ENCODE assay signal across 9 mouse cellular contexts in the genomic region with DNA sequence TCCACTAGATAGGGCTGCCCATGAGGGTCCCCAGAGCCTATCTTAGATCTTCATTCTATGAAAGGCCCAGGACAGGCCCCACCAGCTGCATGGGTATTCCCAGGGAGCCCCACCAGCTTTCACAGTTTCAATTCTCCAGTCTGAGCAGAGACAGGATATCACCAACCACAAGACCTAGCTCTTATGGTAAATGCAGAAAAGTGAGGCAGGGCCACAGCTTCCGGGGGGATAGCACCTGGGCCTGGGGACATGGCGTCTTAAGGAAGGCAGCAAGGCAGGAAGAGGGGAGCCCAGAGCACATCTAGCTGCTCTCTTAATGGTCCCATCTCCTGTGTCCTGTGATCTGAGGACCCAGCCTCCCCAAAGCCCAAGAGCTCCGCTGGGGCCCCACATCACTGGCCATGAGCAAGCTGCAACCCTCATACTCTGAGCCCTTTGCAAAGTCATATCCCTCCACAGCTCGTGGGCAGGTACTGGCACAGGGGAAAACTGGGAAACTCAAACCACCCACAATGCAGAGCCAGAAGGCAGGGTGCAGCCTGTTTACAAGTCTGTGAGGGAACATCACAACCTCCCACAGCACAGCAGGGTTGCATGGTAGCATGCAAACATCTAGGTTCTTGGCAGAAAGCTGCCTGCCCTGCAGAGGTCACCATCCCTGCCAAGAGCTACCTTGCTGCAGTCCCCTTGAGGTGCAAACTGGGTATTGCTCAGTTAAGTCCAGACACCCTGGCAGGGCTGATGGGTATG. TPM values are rescaled to one million over a fixed set of nuclear protein-coding genes. Genes with fewer than 3 reads are reported as not detected.
A peak's percentile ranks its signal among the peaks of the same experiment; 100 is the strongest.
DNase-seq lines count a peak whose midpoint lies in the region; ATAC-seq and TF ChIP-seq lines count a peak whose summit lies in the region.
"Had no signal": no experiment of that assay in that cellular context is flagged by ENCODE, and none has a peak within 500 bp of the region (broad histone marks: within the 10 kb centered on the region; RNA-seq: fewer than 3 reads in every experiment).

No protein-coding gene starts in this region.

- TF ChIP-seq EP300 in stomach, postnatal 0 days (optimal IDR thresholded peaks at IDR 0.05) = no peak

- WGBS in embryonic facial prominence, embryonic 13.5 days = 78% methylated on average over 4 of the region's 4 CpGs
- 81% methylated on average over 4 of the region's 4 CpGs for WGBS in embryonic facial prominence, embryonic 10.5 days
- WGBS in stomach, postnatal 0 days = 73% methylated on average over 3 of the region's 4 CpGs

- no peak for ATAC-seq in embryonic facial prominence, embryonic 13.5 days (ENCODE audit: insufficient number of reproducible peaks, insufficient read depth, low FRiP score, low TSS enrichment, low read depth)
- peak; percentile 29 for ATAC-seq in megakaryocyte progenitor cell, adult 5-6 weeks (replicated peaks; ENCODE audit: poor library complexity)
- no peak for ATAC-seq in stomach, postnatal 0 days (ENCODE audit: low FRiP score, low TSS enrichment)

- H3K4me3 ChIP-seq in embryonic facial prominence, embryonic 13.5 days = no peak overlapping the region
- no peak overlapping the region for H3K4me3 ChIP-seq in embryonic facial prominence, embryonic 10.5 days
- H3K4me3 ChIP-seq in stomach, postnatal 0 days (ENCODE audit: low read depth, low read length) = no peak overlapping the region
- H3K4me3 ChIP-seq: heart, embryonic 15.5 days had no signal

- peaks cover 23% of the 10 kb centered on the region for H3K4me1 ChIP-seq in embryonic facial prominence, embryonic 13.5 days
- peaks cover 19% of the 10 kb centered on the region; the same call in 1 of the 2 replicates for H3K4me1 ChIP-seq in embryonic facial prominence, embryonic 10.5 days
- no peaks in the 10 kb centered on the region for H3K4me1 ChIP-seq in stomach, postnatal 0 days (replicated peaks; ENCODE audit: control insufficient read depth, insufficient read depth)

- no peaks in the 10 kb centered on the region for H3K9me3 ChIP-seq in embryonic facial prominence, embryonic 13.5 days
- no peaks in the 10 kb centered on the region for H3K9me3 ChIP-seq in embryonic facial prominence, embryonic 10.5 days
- no peaks in the 10 kb centered on the region for H3K9me3 ChIP-seq in stomach, postnatal 0 days (ENCODE audit: control insufficient read depth, low read length)
- H3K9me3 ChIP-seq: heart, embryonic 15.5 days had no signal

- H3K9ac ChIP-seq in embryonic facial prominence, embryonic 13.5 days = 0 out of 2 replicates have a peak overlapping the region, but pooled peaks have one; percentile 21
- H3K9ac ChIP-seq in stomach, postnatal 0 days (ENCODE audit: low read length) = no peak overlapping the region
- H3K9ac ChIP-seq: heart, embryonic 15.5 days had no signal

- no peak for DNase-seq in embryonic facial prominence, embryonic 10.5 days (ENCODE audit: low spot score)
- DNase-seq in right cerebral cortex, adult 18-20 months = peak; percentile 84
- DNase-seq in right cerebral cortex, postnatal 14 days = no peak
- DNase-seq in thymus, postnatal 36 days = peak; percentile 74 to 87
- DNase-seq in ovary, postnatal 36 days (ENCODE audit: low spot score) = no peak
- no peak for DNase-seq in stomach, postnatal 0 days (ENCODE audit: low spot score)

- no peak overlapping the region for H3K27ac ChIP-seq in embryonic facial prominence, embryonic 13.5 days
- no peak overlapping the region for H3K27ac ChIP-seq in embryonic facial prominence, embryonic 10.5 days (replicated peaks)
- no peak overlapping the region for H3K27ac ChIP-seq in stomach, postnatal 0 days (replicated peaks)
- H3K27ac ChIP-seq: heart, embryonic 15.5 days had no signal

- H3K4me2 ChIP-seq in embryonic facial prominence, embryonic 13.5 days = no peak overlapping the region
- no peak overlapping the region for H3K4me2 ChIP-seq in stomach, postnatal 0 days (replicated peaks; ENCODE audit: low read depth)
- H3K4me2 ChIP-seq: heart, embryonic 15.5 days had no signal

- TF ChIP-seq CTCF in stomach, postnatal 0 days (IDR thresholded peaks at IDR 0.05; ENCODE audit: low read depth) = no peak

- H3K27me3 ChIP-seq in embryonic facial prominence, embryonic 13.5 days = no peaks in the 10 kb centered on the region
- H3K27me3 ChIP-seq in embryonic facial prominence, embryonic 10.5 days (replicated peaks; ENCODE audit: low read depth, poor library complexity, severe bottlenecking) = no peaks in the 10 kb centered on the region
- no peaks in the 10 kb centered on the region for H3K27me3 ChIP-seq in stomach, postnatal 0 days (ENCODE audit: control insufficient read depth, insufficient read depth, low read length)
- H3K27me3 ChIP-seq: heart, embryonic 15.5 days had no signal

- peaks cover 65% of the 10 kb centered on the region for H3K36me3 ChIP-seq in embryonic facial prominence, embryonic 13.5 days
- H3K36me3 ChIP-seq in embryonic facial prominence, embryonic 10.5 days (replicated peaks) = peaks cover 95% of the 10 kb centered on the region
- H3K36me3 ChIP-seq in stomach, postnatal 0 days (ENCODE audit: control insufficient read depth, insufficient read depth, low read length) = peaks cover 22% of the 10 kb centered on the region

RNA-seq across cellular contexts. Expression of gene Sh3gl1, which starts 15.1 kb away (rescaled TPM):
- 175 and 185 TPM in 2 replicates for polyA plus RNA-seq in embryonic facial prominence, embryonic 13.5 days (2015; fragmentation: Nextera tagmentation; extraction: Ambion mirVana)
- polyA plus RNA-seq in embryonic facial prominence, embryonic 10.5 days (2016; fragmentation: Nextera tagmentation; extraction: Ambion mirVana) = 170 and 173 TPM in 2 replicates
- 19.1 TPM in 2 replicates for total RNA-seq in megakaryocyte progenitor cell, adult 5-6 weeks (2015)
- total RNA-seq in megakaryocyte progenitor cell, adult 5-6 weeks (2017) = 22.1 and 25.0 TPM in 2 replicates
- 100 and 101 TPM in 2 replicates for polyA plus RNA-seq in stomach, postnatal 0 days (2015; fragmentation: Nextera tagmentation; extraction: Ambion mirVana)

RNA-seq across cellular contexts. Expression of gene Mpnd, which starts 15.8 kb away (rescaled TPM):
- 132 and 134 TPM in 2 replicates for polyA plus RNA-seq in embryonic facial prominence, embryonic 13.5 days (2015; fragmentation: Nextera tagmentation; extraction: Ambion mirVana)
- polyA plus RNA-seq in embryonic facial prominence, embryonic 10.5 days (2016; fragmentation: Nextera tagmentation; extraction: Ambion mirVana) = 126 and 135 TPM in 2 replicates
- total RNA-seq in megakaryocyte progenitor cell, adult 5-6 weeks (2015) = 9.2 and 17.4 TPM in 2 replicates
- 76.6 and 92.5 TPM in 2 replicates for total RNA-seq in megakaryocyte progenitor cell, adult 5-6 weeks (2017)
- polyA plus RNA-seq in stomach, postnatal 0 days (2015; fragmentation: Nextera tagmentation; extraction: Ambion mirVana) = 28.9 and 34.9 TPM in 2 replicates

RNA-seq across cellular contexts. Expression of gene Stap2, which starts 16.0 kb away (rescaled TPM):
- 10.2 TPM in 2 replicates for polyA plus RNA-seq in embryonic facial prominence, embryonic 13.5 days (2015; fragmentation: Nextera tagmentation; extraction: Ambion mirVana)
- polyA plus RNA-seq in embryonic facial prominence, embryonic 10.5 days (2016; fragmentation: Nextera tagmentation; extraction: Ambion mirVana) = 8.2 and 8.8 TPM in 2 replicates
- 0.32 TPM in 1 of 2 replicates, not detected in the other for total RNA-seq in megakaryocyte progenitor cell, adult 5-6 weeks (2015)
- total RNA-seq in megakaryocyte progenitor cell, adult 5-6 weeks (2017) = not detected in 2 replicates
- 44.2 and 50.6 TPM in 2 replicates for polyA plus RNA-seq in stomach, postnatal 0 days (2015; fragmentation: Nextera tagmentation; extraction: Ambion mirVana)

RNA-seq across cellular contexts. Expression of gene Chaf1a, which starts 18.9 kb away (rescaled TPM):
- 25.8 and 34.8 TPM in 2 replicates for polyA plus RNA-seq in embryonic facial prominence, embryonic 13.5 days (2015; fragmentation: Nextera tagmentation; extraction: Ambion mirVana)
- 50.7 and 52.3 TPM in 2 replicates for polyA plus RNA-seq in embryonic facial prominence, embryonic 10.5 days (2016; fragmentation: Nextera tagmentation; extraction: Ambion mirVana)
- total RNA-seq in megakaryocyte progenitor cell, adult 5-6 weeks (2015) = 15.5 and 16.7 TPM in 2 replicates
- total RNA-seq in megakaryocyte progenitor cell, adult 5-6 weeks (2017) = 32.3 and 33.9 TPM in 2 replicates
- 4.5 and 5.0 TPM in 2 replicates for polyA plus RNA-seq in stomach, postnatal 0 days (2015; fragmentation: Nextera tagmentation; extraction: Ambion mirVana)

RNA-seq across cellular contexts. Expression of gene Fsd1, which starts 35.0 kb away (rescaled TPM):
- 31.9 and 40.5 TPM in 2 replicates for polyA plus RNA-seq in embryonic facial prominence, embryonic 13.5 days (2015; fragmentation: Nextera tagmentation; extraction: Ambion mirVana)
- polyA plus RNA-seq in embryonic facial prominence, embryonic 10.5 days (2016; fragmentation: Nextera tagmentation; extraction: Ambion mirVana) = 63.3 and 69.4 TPM in 2 replicates
- not detected in 2 replicates for total RNA-seq in megakaryocyte progenitor cell, adult 5-6 weeks (2015)
- not detected in 2 replicates for total RNA-seq in megakaryocyte progenitor cell, adult 5-6 weeks (2017)
- 2.7 and 3.5 TPM in 2 replicates for polyA plus RNA-seq in stomach, postnatal 0 days (2015; fragmentation: Nextera tagmentation; extraction: Ambion mirVana)

Comparison
In these comparisons a context has a peak if more than half of its experiments do, and no peak if none do; other contexts are left out.
1. DNase-seq: peak in right cerebral cortex, adult 18-20 months (single experiment) and thymus, postnatal 36 days (2 of 2); none in embryonic facial prominence, embryonic 10.5 days (single experiment), right cerebral cortex, postnatal 14 days (single experiment), ovary, postnatal 36 days (single experiment) and stomach, postnatal 0 days (single experiment).